Mouse (Mus musculus): ENCODE data around the gene Tax1bp3.

Tax1bp3 gene

GRCm38 (mm10) chr11:73176608-73177508 is at the start of gene Tax1bp3, which contains the start of gene Emc6:
Gene Tax1bp3, plus strand, starts transcription at chr11:73177083.
Gene Emc6, minus strand, starts transcription at chr11:73177037.
- peak; percentile 98 for DNase-seq (ENCODE audit: inconsistent ontology term)

- peak; percentile 71 for DNase-seq (ENCODE audit: inconsistent ontology term)
These were observed 45.9 kb upstream of the Tax1bp3 start for GRCm38 (mm10) chr11:73131020-73131419.

GRCm38 (mm10) chr11:73132999-73133398 is 43.9 kb upstream of the Tax1bp3 start:
- DNase-seq (ENCODE audit: inconsistent ontology term) = no peak

GRCm38 (mm10) chr11:73134222-73134621 is 42.7 kb upstream of the Tax1bp3 start:
- DNase-seq (ENCODE audit: inconsistent ontology term) = no peak

DNA sequence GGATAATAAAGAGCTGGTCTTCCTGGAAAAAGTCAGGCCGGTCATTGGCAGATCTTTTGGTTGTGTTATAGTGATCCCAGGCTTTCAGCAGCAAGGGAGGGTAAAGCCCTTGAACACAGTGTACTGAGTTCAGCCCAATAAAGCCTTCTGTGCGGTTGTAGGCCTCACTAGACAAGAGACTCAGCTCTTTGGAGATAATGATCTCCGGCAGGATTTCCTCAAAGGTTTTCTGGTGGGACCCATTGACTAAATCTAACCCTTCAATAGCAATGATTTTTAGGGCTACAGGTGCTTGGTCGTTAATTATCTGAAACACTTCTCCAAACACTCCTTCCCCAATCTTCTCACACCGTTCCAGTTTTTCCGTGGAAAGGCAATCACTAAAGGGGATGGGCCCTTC is 40.3 kb upstream of the Tax1bp3 start:
- DNase-seq (ENCODE audit: inconsistent ontology term) = no peak

DNA sequence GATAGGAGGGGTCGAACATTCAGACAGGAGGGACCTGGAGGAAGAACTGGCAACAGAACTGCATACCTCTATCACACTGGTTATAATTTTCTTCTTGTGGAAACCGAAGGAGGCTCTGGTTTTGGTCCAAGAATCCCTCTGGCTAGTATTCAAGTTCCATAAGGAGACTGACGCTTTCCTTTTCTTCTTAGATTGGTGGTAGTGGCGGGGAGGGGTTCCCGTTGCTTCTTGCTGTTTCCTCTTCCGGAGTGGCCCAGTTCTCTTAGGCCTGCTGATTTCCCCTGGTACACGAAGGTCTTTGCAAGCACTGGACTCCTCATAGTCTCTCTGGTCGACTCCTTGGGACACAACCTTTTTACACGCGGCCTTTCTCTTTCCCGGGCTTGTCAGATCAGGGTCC is 39.8 kb upstream of the Tax1bp3 start:
- DNase-seq (ENCODE audit: inconsistent ontology term) = no peak

- peak; percentile 89 for DNase-seq (ENCODE audit: inconsistent ontology term)
These were observed 39.0 kb upstream of the Tax1bp3 start, which contains the start of gene Haspin for GRCm38 (mm10) chr11:73137591-73138501. Gene Haspin, minus strand, starts transcription at chr11:73138294.

GRCm38 (mm10) chr11:73144261-73144681 is 32.6 kb upstream of the Tax1bp3 start:
- no peak for DNase-seq (ENCODE audit: inconsistent ontology term)

DNA sequence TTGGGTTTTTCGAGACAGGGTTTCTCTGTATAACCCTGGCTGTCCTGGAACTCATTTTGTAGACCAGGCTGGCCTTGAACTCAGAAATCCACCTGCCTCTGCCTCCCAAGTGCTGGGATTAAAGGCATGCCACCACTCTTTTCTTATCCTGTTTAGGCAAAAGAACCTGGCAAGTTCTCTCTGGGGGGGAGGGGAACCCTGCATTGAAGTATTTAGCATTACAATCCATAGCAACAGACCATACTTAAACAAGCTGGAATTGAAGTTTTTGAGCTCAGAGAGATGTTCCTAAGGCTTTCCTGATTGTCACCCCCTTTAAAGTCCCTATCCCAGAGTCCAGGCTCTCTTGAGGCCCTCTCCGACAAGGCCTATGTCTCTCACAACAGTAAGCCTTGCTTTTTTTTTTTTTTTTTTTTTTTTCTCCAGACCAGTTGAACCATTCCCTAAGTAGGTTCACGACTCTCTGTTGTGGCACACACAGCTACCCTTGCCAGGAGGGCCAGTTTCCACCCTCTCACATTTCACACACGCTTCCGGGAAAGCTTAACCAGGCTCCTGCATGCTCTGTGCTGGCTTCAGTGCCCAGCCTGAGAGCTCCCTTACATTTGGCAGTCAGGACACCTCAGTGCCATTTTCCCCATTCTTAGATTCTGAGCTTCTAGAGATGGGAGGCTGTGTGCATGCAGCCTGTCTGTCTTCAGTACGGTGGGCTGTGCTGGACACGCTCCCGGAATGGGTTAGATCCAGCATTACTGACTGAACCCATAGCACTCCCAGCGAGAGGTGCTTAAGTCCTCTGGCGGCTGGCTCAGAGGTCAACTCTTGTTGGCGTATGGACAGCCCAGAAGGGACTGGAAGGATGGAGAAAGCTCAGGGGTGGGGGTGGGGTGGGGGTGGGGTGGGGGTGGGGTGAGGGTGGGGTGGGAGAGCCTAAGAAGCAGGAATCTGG is 30.6 kb upstream of the Tax1bp3 start:
- no peak for DNase-seq (ENCODE audit: inconsistent ontology term)

DNA sequence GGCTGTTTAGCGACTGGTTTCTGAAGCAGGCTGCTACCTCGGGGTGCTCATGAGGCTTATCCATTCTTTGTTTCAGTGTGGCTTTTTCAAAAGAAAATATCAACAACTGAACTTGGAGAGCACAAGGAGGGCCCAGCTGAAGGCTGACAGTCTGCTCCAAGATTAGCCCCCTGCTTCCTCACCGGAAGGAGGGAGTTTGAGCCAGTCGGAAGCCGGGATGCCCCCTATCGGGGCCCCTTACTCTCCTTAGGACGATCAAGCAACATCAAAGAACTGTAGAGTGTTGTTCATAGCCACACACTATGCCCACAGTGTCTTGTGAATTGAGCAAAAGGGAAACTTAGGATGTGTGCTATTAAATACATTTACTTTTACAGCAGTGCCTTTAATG is 29.9 kb upstream of the Tax1bp3 start:
- DNase-seq (ENCODE audit: inconsistent ontology term) = no peak

DNA sequence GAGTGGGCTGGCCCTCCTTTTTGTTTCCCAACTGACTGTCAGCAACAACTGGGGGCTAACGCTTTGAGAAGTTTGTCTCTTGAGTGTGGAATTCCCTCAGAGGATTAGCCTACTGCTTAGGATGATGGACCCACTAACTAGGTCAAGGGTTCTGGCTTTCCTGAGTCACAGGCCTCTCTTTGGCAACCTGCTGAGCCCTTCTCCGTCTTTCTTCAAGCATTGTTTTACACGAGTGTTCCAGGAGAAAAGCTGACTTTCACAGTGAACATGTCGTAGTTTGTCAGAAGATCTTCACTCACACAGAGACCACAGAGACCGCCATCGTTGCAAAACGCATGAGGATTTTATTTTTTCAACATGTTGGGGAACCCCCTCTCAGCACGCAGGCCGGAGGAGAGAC is 28.7 kb upstream of the Tax1bp3 start:
- no peak for DNase-seq (ENCODE audit: inconsistent ontology term)

GRCm38 (mm10) chr11:73155071-73155470 is 21.8 kb upstream of the Tax1bp3 start:
- peak; percentile 34 for DNase-seq (ENCODE audit: inconsistent ontology term)

- DNase-seq (ENCODE audit: inconsistent ontology term) = peak; percentile 77
These were observed 16.7 kb upstream of the Tax1bp3 start, which contains the start of gene P2rx5 for GRCm38 (mm10) chr11:73159957-73160810. Gene P2rx5, plus strand, starts transcription at chr11:73160421.

DNA sequence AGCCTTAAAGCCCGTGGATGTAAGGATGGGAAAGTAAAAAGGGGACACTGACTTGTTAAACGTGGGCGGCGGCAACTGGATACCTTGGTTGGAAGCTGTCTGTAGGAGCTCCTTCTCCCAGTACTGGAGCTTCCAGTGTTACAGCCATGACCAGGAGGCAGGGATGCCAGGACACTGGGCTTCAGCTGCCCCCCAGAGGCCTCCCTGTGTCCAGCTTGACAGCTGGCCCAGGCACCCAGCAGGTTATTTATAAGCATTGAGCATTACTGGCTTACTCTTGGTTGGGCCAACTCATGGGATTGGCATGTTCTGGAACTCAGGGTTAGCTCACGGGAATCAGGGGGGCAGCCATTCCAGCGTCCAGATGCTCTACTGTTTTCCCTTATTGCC is 16.1 kb upstream of the Tax1bp3 start:
- peak; percentile 82 for DNase-seq (ENCODE audit: inconsistent ontology term)

DNA sequence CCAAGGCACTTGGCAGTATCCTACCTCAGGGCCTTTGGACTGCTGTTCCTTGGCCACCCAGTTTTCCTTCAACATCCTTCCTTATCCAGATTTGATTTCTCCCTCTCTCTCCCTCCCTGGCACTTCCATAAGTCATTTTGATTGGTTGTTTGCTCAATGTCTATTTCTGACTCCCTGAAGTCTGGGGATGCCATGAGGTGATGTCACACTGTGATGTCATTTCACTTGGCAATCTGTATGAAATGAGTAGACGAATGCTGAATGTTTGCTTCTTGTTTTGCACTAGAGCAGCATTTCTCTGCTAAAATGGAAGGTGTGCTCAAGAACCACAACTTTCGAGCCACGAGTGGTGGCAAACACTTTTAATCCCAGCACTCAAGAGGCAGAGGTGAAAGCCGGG is 15.3 kb upstream of the Tax1bp3 start:
- peak; percentile 4 for DNase-seq (ENCODE audit: inconsistent ontology term)

GRCm38 (mm10) chr11:73162284-73162683 is 14.6 kb upstream of the Tax1bp3 start:
- DNase-seq (ENCODE audit: inconsistent ontology term) = no peak

DNA sequence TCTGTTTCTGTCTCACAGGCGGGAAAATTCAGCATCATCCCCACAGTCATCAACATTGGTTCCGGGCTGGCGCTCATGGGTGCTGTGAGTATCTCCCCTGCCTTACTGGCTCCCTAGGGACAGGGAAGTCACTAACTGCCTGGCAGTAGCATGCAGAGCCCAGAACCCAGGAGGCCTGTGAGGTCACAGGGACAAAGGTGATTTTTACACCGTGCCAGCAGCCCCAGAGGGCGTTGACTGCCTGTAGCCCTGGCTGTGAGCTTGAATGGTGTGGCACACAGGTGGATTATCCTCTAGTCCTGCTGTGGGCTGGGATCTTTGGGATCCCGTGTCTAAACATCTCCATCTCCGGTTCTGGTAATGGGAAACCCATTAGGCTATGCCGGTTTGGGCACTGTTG is 8.8 kb upstream of the Tax1bp3 start:
- no peak for DNase-seq (ENCODE audit: inconsistent ontology term)

GRCm38 (mm10) chr11:73168576-73168975 is 8.3 kb upstream of the Tax1bp3 start:
- DNase-seq (ENCODE audit: inconsistent ontology term) = no peak

DNA sequence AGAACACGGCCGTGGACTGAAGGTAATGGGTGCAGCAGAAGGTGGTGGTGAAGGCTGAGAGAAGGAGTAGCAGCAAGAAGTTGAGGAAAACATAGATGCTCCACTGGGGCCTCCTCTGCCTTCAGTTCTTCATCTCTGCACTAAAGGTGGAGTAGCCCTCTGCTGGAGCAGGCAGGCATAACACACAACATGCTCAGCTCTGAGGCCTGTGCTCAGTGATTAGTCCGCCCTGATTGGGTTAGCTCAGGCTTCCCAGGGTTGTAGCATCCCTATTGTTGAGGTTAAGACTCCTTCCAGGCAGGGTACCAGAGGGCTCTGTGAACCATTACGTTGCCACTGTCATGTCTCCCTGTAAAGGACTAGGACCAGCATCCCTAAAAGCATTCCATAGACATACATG is 7.7 kb upstream of the Tax1bp3 start:
- DNase-seq (ENCODE audit: inconsistent ontology term) = peak; percentile 17

GRCm38 (mm10) chr11:73172186-73172585 is 4.7 kb upstream of the Tax1bp3 start:
- DNase-seq (ENCODE audit: inconsistent ontology term) = no peak
